Mouse (Mus musculus): ENCODE measurements around the gene Pold3. TPM values are rescaled to one million over a fixed set of nuclear protein-coding genes. Genes with fewer than 3 reads are reported as not detected.
"Not testable (repeated sequence)": the region's sequence is repeated elsewhere in the genome, so short reads cannot be mapped to it uniquely, and the experiment has no call there.

Pold3 gene
- total and polyA plus RNA-seq, 3 experiments: 4.4 to 9.1 (median 9.0) TPM

- TF ChIP-seq POLR2A (IDR thresholded peaks at IDR 0.05; ENCODE audit: insufficient read depth, low read depth, low read length): no peak
- TF ChIP-seq EP300 (IDR thresholded peaks at IDR 0.05; ENCODE audit: insufficient read depth, low read depth, low read length): no peak
- TF ChIP-seq CTCF (IDR thresholded peaks at IDR 0.05): no peak
- H3K4me1 ChIP-seq (ENCODE audit: control insufficient read depth, insufficient read depth, low read length): no peaks in the 10 kb centered on the region
- no peak overlapping the region for H3K27ac ChIP-seq
- no peak overlapping the region for H3K4me3 ChIP-seq
- intact Hi-C loops (cut with DNase I): no loop called here
- no peak overlapping the region for H3K9ac ChIP-seq (ENCODE audit: low read depth, low read length)
- DNase-seq: no peak
- H3K27me3 ChIP-seq (ENCODE audit: control insufficient read depth, insufficient read depth, low read length): no peaks in the 10 kb centered on the region
- WGBS: 90% methylated on average over 6 of the region's 6 CpGs
- no peaks in the 10 kb centered on the region for H3K79me2 ChIP-seq (replicated peaks; ENCODE audit: control insufficient read depth, insufficient read depth, low read length)
- H3K36me3 ChIP-seq (ENCODE audit: control insufficient read depth, insufficient read depth, low read length): no peaks in the 10 kb centered on the region
Measured at GRCm38 (mm10) chr7:100082836-100083235, 38.5 kb downstream of the Pold3 start.

GRCm38 (mm10) chr7:100080087-100080781 is 41.1 kb downstream of the Pold3 start:
- no peak for DNase-seq
- Histone ChIP-seq H3K4me3 (no peak overlapping the region), H3K27ac (no peak overlapping the region), H3K36me3 (ENCODE audit: control insufficient read depth, insufficient read depth, low read length) (no peaks in the 10 kb centered on the region), H3K79me2 (replicated peaks; ENCODE audit: control insufficient read depth, insufficient read depth, low read length) (no peaks in the 10 kb centered on the region), H3K9ac (ENCODE audit: low read depth, low read length) (no peak overlapping the region), H3K4me1 (ENCODE audit: control insufficient read depth, insufficient read depth, low read length) (no peaks in the 10 kb centered on the region), H3K27me3 (ENCODE audit: control insufficient read depth, insufficient read depth, low read length) (no peaks in the 10 kb centered on the region)
- TF ChIP-seq CTCF (IDR thresholded peaks at IDR 0.05): no peak
- no peak for TF ChIP-seq EP300 (IDR thresholded peaks at IDR 0.05; ENCODE audit: insufficient read depth, low read depth, low read length)
- no peak for TF ChIP-seq POLR2A (IDR thresholded peaks at IDR 0.05; ENCODE audit: insufficient read depth, low read depth, low read length)
- intact Hi-C loops (cut with DNase I): no loop called here
- 56% methylated on average over 12 of the region's 12 CpGs for WGBS

- no peak overlapping the region for H3K9ac ChIP-seq (ENCODE audit: low read depth, low read length)
- H3K4me3 ChIP-seq: no peak overlapping the region
- no peak for DNase-seq
- WGBS: 94% methylated on average over 4 of the region's 4 CpGs
- H3K4me1 ChIP-seq (ENCODE audit: control insufficient read depth, insufficient read depth, low read length): no peaks in the 10 kb centered on the region
- no peaks in the 10 kb centered on the region for H3K36me3 ChIP-seq (ENCODE audit: control insufficient read depth, insufficient read depth, low read length)
- TF ChIP-seq POLR2A (IDR thresholded peaks at IDR 0.05; ENCODE audit: insufficient read depth, low read depth, low read length) (no peak), EP300 (IDR thresholded peaks at IDR 0.05; ENCODE audit: insufficient read depth, low read depth, low read length) (no peak), CTCF (IDR thresholded peaks at IDR 0.05) (no peak)
- H3K27ac ChIP-seq: no peak overlapping the region
- no peaks in the 10 kb centered on the region for H3K27me3 ChIP-seq (ENCODE audit: control insufficient read depth, insufficient read depth, low read length)
- intact Hi-C loops (cut with DNase I): no loop called here
- no peaks in the 10 kb centered on the region for H3K79me2 ChIP-seq (replicated peaks; ENCODE audit: control insufficient read depth, insufficient read depth, low read length)
Measured at GRCm38 (mm10) chr7:100077071-100077470, 44.3 kb downstream of the Pold3 start.

- TF ChIP-seq POLR2A (IDR thresholded peaks at IDR 0.05; ENCODE audit: insufficient read depth, low read depth, low read length) (no peak), CTCF (IDR thresholded peaks at IDR 0.05) (no peak), EP300 (IDR thresholded peaks at IDR 0.05; ENCODE audit: insufficient read depth, low read depth, low read length) (no peak)
- Histone ChIP-seq H3K4me1 (ENCODE audit: control insufficient read depth, insufficient read depth, low read length) (no peaks in the 10 kb centered on the region), H3K79me2 (replicated peaks; ENCODE audit: control insufficient read depth, insufficient read depth, low read length) (no peaks in the 10 kb centered on the region), H3K4me3 (no peak overlapping the region), H3K27ac (no peak overlapping the region), H3K27me3 (ENCODE audit: control insufficient read depth, insufficient read depth, low read length) (no peaks in the 10 kb centered on the region), H3K36me3 (ENCODE audit: control insufficient read depth, insufficient read depth, low read length) (no peaks in the 10 kb centered on the region), H3K9ac (ENCODE audit: low read depth, low read length) (no peak overlapping the region)
- WGBS: 65% methylated on average over 5 of the region's 5 CpGs
- intact Hi-C loops (cut with DNase I): no loop called here
- DNase-seq: no peak
Measured at GRCm38 (mm10) chr7:100076296-100076695, 45.1 kb downstream of the Pold3 start.

- intact Hi-C loops (cut with DNase I): no loop called here
- no peak overlapping the region for H3K4me3 ChIP-seq
- DNase-seq: peak; percentile 49 to 65
- no peaks in the 10 kb centered on the region for H3K4me1 ChIP-seq (ENCODE audit: control insufficient read depth, insufficient read depth, low read length)
- no peaks in the 10 kb centered on the region for H3K27me3 ChIP-seq (ENCODE audit: control insufficient read depth, insufficient read depth, low read length)
- 88% methylated on average over 2 of the region's 2 CpGs for WGBS
- H3K9ac ChIP-seq (ENCODE audit: low read depth, low read length): no peak overlapping the region
- no peaks in the 10 kb centered on the region for H3K36me3 ChIP-seq (ENCODE audit: control insufficient read depth, insufficient read depth, low read length)
- no peaks in the 10 kb centered on the region for H3K79me2 ChIP-seq (replicated peaks; ENCODE audit: control insufficient read depth, insufficient read depth, low read length)
- H3K27ac ChIP-seq: no peak overlapping the region
- no peak for TF ChIP-seq POLR2A (IDR thresholded peaks at IDR 0.05; ENCODE audit: insufficient read depth, low read depth, low read length)
- no peak for TF ChIP-seq CTCF (IDR thresholded peaks at IDR 0.05)
- TF ChIP-seq EP300 (IDR thresholded peaks at IDR 0.05; ENCODE audit: insufficient read depth, low read depth, low read length): 0 out of 2 replicates have a peak, but pooled peaks have one; percentile 9
Measured at GRCm38 (mm10) chr7:100073959-100074358, 47.4 kb downstream of the Pold3 start.

- H3K27me3 ChIP-seq (ENCODE audit: control insufficient read depth, insufficient read depth, low read length); DNase-seq; H3K9ac ChIP-seq (ENCODE audit: low read depth, low read length); intact Hi-C loops (cut with DNase I); H3K4me3 ChIP-seq; H3K36me3 ChIP-seq (ENCODE audit: control insufficient read depth, insufficient read depth, low read length); H3K4me1 ChIP-seq (ENCODE audit: control insufficient read depth, insufficient read depth, low read length); H3K79me2 ChIP-seq (replicated peaks; ENCODE audit: control insufficient read depth, insufficient read depth, low read length); H3K27ac ChIP-seq: not testable (repeated sequence)
- 85% methylated on average over 2 of the region's 2 CpGs for WGBS
Measured at GRCm38 (mm10) chr7:100052991-100053390, 68.4 kb downstream of the Pold3 start.
